Mouse (Mus musculus): ENCODE data around the gene Clec2h. TPM values are rescaled to one million over a fixed set of nuclear protein-coding genes. Genes with fewer than 3 reads are reported as not detected.
"Not testable (repeated sequence)": the region's sequence is repeated elsewhere in the genome, so short reads cannot be mapped to it uniquely, and the experiment has no call there.

Gene Clec2h
- polyA plus RNA-seq, 1 experiment from 2014 or later, result not detected

DNA sequence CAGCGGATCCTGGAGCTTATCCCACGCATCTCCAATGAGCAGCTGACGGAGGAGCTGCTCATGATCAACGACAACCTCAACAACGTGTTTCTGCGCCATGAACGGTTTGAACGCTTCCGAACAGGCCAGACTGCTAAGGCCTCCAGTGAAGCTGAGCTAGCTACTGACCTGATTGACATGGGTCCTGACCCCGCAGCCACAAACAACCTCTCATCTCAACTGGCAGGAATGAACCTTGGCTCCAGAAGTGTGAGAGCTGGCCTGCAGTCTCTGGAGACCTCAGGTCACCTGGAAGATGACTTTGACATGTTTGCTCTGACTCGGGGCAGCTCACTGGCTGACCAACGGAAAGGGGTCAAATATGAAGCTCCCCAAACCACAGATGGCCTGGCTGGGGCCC, 16.5 kb upstream of the Clec2h start:
- not testable (repeated sequence) for H3K27me3 ChIP-seq (replicated peaks); H3K27ac ChIP-seq (replicated peaks); H3K9me3 ChIP-seq; ATAC-seq (ENCODE audit: extremely low read depth, insufficient number of reproducible peaks, low FRiP score, low TSS enrichment); H3K36me3 ChIP-seq; H3K4me2 ChIP-seq; H3K4me3 ChIP-seq; H3K9ac ChIP-seq
- peaks cover 11% of the 10 kb centered on the region; the same call in 1 of the 2 replicates for H3K4me1 ChIP-seq
- 78% methylated on average over 12 of the region's 12 CpGs for WGBS

GRCm38 (mm10) chr6:128649681-128650080, 12.5 kb upstream of the Clec2h start:
- H3K9ac ChIP-seq, result no peak overlapping the region
- no peaks in the 10 kb centered on the region for H3K36me3 ChIP-seq
- peaks cover 11% of the 10 kb centered on the region; the same call in 1 of the 2 replicates for H3K4me1 ChIP-seq
- 73% methylated on average over 3 of the region's 3 CpGs for WGBS
- H3K27ac ChIP-seq (replicated peaks), result no peak overlapping the region
- no peaks in the 10 kb centered on the region for H3K27me3 ChIP-seq (replicated peaks)
- H3K9me3 ChIP-seq, result no peaks in the 10 kb centered on the region
- H3K4me3 ChIP-seq, result no peak overlapping the region
- no peak overlapping the region for H3K4me2 ChIP-seq
- ATAC-seq (ENCODE audit: extremely low read depth, insufficient number of reproducible peaks, low FRiP score, low TSS enrichment), result no peak

GRCm38 (mm10) chr6:128650187-128650586, 12.0 kb upstream of the Clec2h start:
- H3K9ac ChIP-seq, result no peak overlapping the region
- no peaks in the 10 kb centered on the region for H3K27me3 ChIP-seq (replicated peaks)
- H3K4me1 ChIP-seq, result peaks cover 11% of the 10 kb centered on the region; the same call in 1 of the 2 replicates
- no peaks in the 10 kb centered on the region for H3K9me3 ChIP-seq
- no peak overlapping the region for H3K27ac ChIP-seq (replicated peaks)
- ATAC-seq (ENCODE audit: extremely low read depth, insufficient number of reproducible peaks, low FRiP score, low TSS enrichment), result no peak
- WGBS, result 50% methylated on average over 1 of the region's 1 CpGs
- H3K4me3 ChIP-seq, result no peak overlapping the region
- H3K4me2 ChIP-seq, result no peak overlapping the region
- no peaks in the 10 kb centered on the region for H3K36me3 ChIP-seq

DNA sequence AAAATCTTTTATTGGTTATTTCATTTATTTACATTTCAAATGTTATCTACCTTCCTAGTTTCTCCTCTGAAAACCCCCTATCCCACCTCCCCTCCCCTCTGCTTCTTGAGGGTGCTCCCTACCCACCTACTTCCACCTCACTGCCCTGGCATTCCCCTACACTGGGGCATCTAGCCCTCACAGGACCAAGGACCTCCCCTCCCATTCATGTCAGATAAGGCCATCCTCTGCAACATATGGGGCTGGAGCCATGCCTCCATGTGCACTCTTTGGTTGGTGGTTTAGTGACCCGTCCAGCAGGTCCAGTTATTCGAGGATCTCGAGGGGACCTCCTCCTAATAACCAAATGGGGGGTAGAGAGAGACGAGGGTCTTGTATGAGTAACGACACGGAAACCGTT, 11.4 kb upstream of the Clec2h start:
- not testable (repeated sequence) for H3K4me2 ChIP-seq; H3K9me3 ChIP-seq; H3K4me3 ChIP-seq; ATAC-seq (ENCODE audit: extremely low read depth, insufficient number of reproducible peaks, low FRiP score, low TSS enrichment); H3K9ac ChIP-seq; H3K36me3 ChIP-seq; H3K27me3 ChIP-seq (replicated peaks); H3K27ac ChIP-seq (replicated peaks)
- 82% methylated on average over 7 of the region's 7 CpGs for WGBS
- peaks cover 11% of the 10 kb centered on the region; the same call in 1 of the 2 replicates for H3K4me1 ChIP-seq

- 88% methylated on average over 1 of the region's 1 CpGs for WGBS
- Histone ChIP-seq H3K4me1 (peaks cover 11% of the 10 kb centered on the region; the same call in 1 of the 2 replicates), H3K27ac (replicated peaks) (no peak overlapping the region), H3K36me3 (no peaks in the 10 kb centered on the region), H3K27me3 (replicated peaks) (no peaks in the 10 kb centered on the region), H3K9me3 (no peaks in the 10 kb centered on the region), H3K4me3 (no peak overlapping the region), H3K9ac (no peak overlapping the region), H3K4me2 (no peak overlapping the region)
- ATAC-seq (ENCODE audit: extremely low read depth, insufficient number of reproducible peaks, low FRiP score, low TSS enrichment), result no peak
These were observed 9.2 kb upstream of the Clec2h start for GRCm38 (mm10) chr6:128652938-128653337.

DNA sequence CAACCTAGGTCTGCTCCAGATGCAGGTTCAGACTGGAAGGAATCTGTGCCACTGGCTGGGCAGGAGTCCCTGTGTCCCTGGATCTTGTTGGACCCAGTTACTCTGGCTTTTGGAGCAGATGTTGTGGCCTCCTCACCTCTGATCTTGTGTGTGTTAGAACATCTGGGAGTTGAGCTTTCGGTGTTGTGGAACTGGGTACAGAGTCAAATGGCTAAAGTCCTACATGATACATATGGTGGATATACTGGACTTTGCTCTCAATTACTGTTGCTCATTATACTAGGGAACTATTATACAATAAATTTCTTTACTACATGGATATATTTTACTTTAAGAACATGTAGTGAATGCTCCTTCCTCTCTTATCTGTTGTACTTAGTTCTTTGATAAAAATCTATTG, 936 bp upstream of the Clec2h start:
- no peaks in the 10 kb centered on the region for H3K9me3 ChIP-seq
- H3K4me3 ChIP-seq, result no peak overlapping the region
- H3K27ac ChIP-seq (replicated peaks), result no peak overlapping the region
- ATAC-seq (ENCODE audit: extremely low read depth, insufficient number of reproducible peaks, low FRiP score, low TSS enrichment), result no peak
- no peaks in the 10 kb centered on the region for H3K36me3 ChIP-seq
- WGBS, result 86% methylated on average over 1 of the region's 1 CpGs
- no peaks in the 10 kb centered on the region for H3K27me3 ChIP-seq (replicated peaks)
- no peaks in the 10 kb centered on the region for H3K4me1 ChIP-seq
- no peak overlapping the region for H3K4me2 ChIP-seq
- H3K9ac ChIP-seq, result no peak overlapping the region

- Histone ChIP-seq H3K9me3 (peaks cover 4% of the 10 kb centered on the region; the same call in 1 of the 2 replicates), H3K27me3 (replicated peaks) (no peaks in the 10 kb centered on the region), H3K9ac (no peak overlapping the region), H3K4me1 (no peaks in the 10 kb centered on the region), H3K27ac (replicated peaks) (no peak overlapping the region), H3K4me2 (no peak overlapping the region), H3K4me3 (no peak overlapping the region), H3K36me3 (no peaks in the 10 kb centered on the region)
- ATAC-seq (ENCODE audit: extremely low read depth, insufficient number of reproducible peaks, low FRiP score, low TSS enrichment), result no peak
- WGBS, result 47% methylated on average over 4 of the region's 4 CpGs
These were observed 7.8 kb downstream of the Clec2h start for GRCm38 (mm10) chr6:128669936-128670335.

DNA sequence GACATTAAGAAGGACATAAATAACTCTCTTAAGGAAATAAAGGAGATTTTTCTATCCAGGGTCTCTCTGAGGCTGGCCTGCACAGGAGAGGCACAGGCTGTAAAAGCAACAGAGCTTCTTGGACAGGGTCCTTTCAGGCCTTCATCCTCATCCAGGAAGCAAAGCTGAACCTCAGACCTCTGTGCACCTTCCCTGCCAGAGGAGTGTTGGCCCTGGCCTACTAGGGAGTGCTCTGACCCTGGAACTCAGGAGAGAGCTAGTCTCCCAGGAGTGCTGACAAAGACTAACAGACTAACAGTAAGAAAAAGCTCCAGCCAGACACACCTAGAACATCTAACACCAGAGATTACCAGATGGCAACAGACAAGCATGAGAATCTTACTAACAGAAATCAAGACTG, 17.4 kb downstream of the Clec2h start:
- Histone ChIP-seq H3K4me3 (no peak overlapping the region), H3K9me3 (no peaks in the 10 kb centered on the region), H3K36me3 (no peaks in the 10 kb centered on the region), H3K27me3 (replicated peaks) (no peaks in the 10 kb centered on the region), H3K4me1 (no peaks in the 10 kb centered on the region), H3K27ac (replicated peaks) (no peak overlapping the region), H3K4me2 (no peak overlapping the region), H3K9ac (no peak overlapping the region)
- no peak for ATAC-seq (ENCODE audit: extremely low read depth, insufficient number of reproducible peaks, low FRiP score, low TSS enrichment)

DNA sequence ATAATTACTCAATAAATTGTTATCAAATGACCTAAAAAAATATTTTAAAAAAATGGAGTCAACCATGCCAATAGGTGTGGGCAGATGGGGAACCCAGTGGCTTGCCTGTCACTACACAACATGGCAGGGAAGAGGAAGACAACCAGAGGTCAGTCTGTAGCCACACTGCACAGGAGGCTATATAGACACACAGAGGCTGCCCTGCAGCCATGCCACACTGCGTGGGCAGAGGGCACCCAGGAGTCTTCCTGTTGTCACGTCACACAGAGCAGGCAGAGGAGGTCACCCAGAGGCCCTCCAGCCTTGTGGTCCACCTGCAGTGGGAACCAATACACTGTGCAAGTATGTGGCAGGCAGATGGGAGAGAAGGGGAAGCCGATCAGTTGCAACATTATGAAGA, 39.5 kb downstream of the Clec2h start:
- Histone ChIP-seq H3K9me3 (no peaks in the 10 kb centered on the region), H3K9ac (no peak overlapping the region), H3K4me2 (no peak overlapping the region), H3K4me3 (no peak overlapping the region), H3K36me3 (no peaks in the 10 kb centered on the region), H3K27ac (replicated peaks) (no peak overlapping the region), H3K4me1 (no peaks in the 10 kb centered on the region), H3K27me3 (replicated peaks) (no peaks in the 10 kb centered on the region)
- ATAC-seq (ENCODE audit: extremely low read depth, insufficient number of reproducible peaks, low FRiP score, low TSS enrichment), result no peak
- 51% methylated on average over 3 of the region's 3 CpGs for WGBS

DNA sequence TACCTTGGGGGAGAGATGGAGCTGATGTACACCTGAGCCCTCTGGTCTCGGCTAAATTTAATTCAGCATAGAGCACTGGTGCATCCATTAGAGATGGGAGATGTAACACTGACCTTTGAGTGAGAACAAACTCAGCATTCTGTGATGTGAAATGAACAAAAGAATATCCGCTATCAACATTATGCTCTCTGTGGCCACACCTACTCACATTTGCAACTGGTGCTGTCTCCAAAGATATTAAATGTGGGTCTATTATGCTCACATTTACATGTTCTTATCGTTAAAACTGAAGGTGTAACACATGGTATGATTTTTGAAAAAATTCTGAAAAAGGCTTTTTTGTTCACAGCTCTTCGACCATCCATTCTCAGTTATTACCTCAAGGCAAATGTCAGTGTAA, 60.8 kb downstream of the Clec2h start, which contains the start of gene Klrb1:
Gene Klrb1, minus strand, starts transcription at position 101 of the 400 bp plus-strand sequence.
- 70% methylated on average over 4 of the region's 4 CpGs for WGBS
- no peaks in the 10 kb centered on the region for H3K9me3 ChIP-seq
- ATAC-seq (ENCODE audit: extremely low read depth, insufficient number of reproducible peaks, low FRiP score, low TSS enrichment), result no peak
- no peaks in the 10 kb centered on the region for H3K4me1 ChIP-seq
- H3K4me3 ChIP-seq, result no peak within 1 kb of the TSS
- no peak within 1 kb of the TSS for H3K9ac ChIP-seq
- H3K36me3 ChIP-seq, result no peaks in the 10 kb centered on the region
- H3K27me3 ChIP-seq (replicated peaks), result no peaks in the 10 kb centered on the region
- no peak within 1 kb of the TSS for H3K4me2 ChIP-seq
- H3K27ac ChIP-seq (replicated peaks), result no peak within 1 kb of the TSS
